Mouse (Mus musculus): ENCODE results near the gene Wfdc6a. TPM values are rescaled to one million over a fixed set of nuclear protein-coding genes. Genes with fewer than 3 reads are reported as not detected.
"Not testable (repeated sequence)": the region's sequence is repeated elsewhere in the genome, so short reads cannot be mapped to it uniquely, and the experiment has no call there.

Wfdc6a gene
- total and polyA plus RNA-seq, 2 experiments: 0.11 TPM; not detected in 1

DNA sequence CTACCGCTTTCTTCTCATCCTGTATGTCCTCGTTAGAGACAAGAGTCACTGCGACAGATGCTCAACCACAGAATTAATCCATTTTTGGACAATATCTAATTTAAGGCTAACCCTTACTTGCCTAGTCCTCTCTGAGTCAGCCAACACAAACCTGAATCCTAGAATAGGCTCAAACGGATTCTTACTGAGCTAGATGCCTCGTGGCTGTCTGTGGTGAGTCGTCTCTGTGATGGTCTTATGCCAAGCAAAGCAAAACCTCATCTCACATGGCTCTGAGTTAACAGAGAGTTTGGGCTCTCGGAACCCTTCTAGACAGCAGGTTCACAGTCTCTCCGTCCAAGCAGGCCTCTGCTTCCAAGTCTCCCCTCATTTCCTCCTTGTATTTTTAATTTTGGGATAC is 19.2 kb upstream of the Wfdc6a start:
- no peak overlapping the region for H3K9ac ChIP-seq (ENCODE audit: low read depth, low read length)
- no peaks in the 10 kb centered on the region for H3K79me2 ChIP-seq (ENCODE audit: control insufficient read depth, insufficient read depth, low read length)
- no peak overlapping the region for H3K27ac ChIP-seq (replicated peaks; ENCODE audit: insufficient read depth, low read depth, low read length)
- no peak overlapping the region for H3K4me3 ChIP-seq (ENCODE audit: insufficient read depth, low read depth, low read length)
- DNase-seq (ENCODE audit: extremely low read depth, low read depth, low spot score): no peak
- WGBS: 90% methylated on average over 8 of the region's 8 CpGs
- H3K4me1 ChIP-seq (ENCODE audit: control insufficient read depth, insufficient read depth, low read length): no peaks in the 10 kb centered on the region
- no peaks in the 10 kb centered on the region for H3K36me3 ChIP-seq (ENCODE audit: control insufficient read depth, insufficient read depth, low read length)
- TF ChIP-seq CTCF (IDR thresholded peaks at IDR 0.05; ENCODE audit: low read depth, low read length) (no peak), POLR2A (IDR thresholded peaks at IDR 0.05; ENCODE audit: extremely low read depth, insufficient read depth, low read length) (no peak)
- H3K27me3 ChIP-seq (ENCODE audit: control insufficient read depth, insufficient read depth, low read length): 0 out of 2 replicates have a peak, but pooled peaks cover 2% of the 10 kb centered on the region

GRCm38 (mm10) chr2:164603482-164603881 is 18.2 kb upstream of the Wfdc6a start:
- TF ChIP-seq CTCF (IDR thresholded peaks at IDR 0.05; ENCODE audit: low read depth, low read length) (no peak), POLR2A (IDR thresholded peaks at IDR 0.05; ENCODE audit: extremely low read depth, insufficient read depth, low read length) (no peak)
- Histone ChIP-seq H3K79me2 (ENCODE audit: control insufficient read depth, insufficient read depth, low read length) (no peaks in the 10 kb centered on the region), H3K9ac (ENCODE audit: low read depth, low read length) (no peak overlapping the region), H3K36me3 (ENCODE audit: control insufficient read depth, insufficient read depth, low read length) (no peaks in the 10 kb centered on the region), H3K4me1 (ENCODE audit: control insufficient read depth, insufficient read depth, low read length) (no peaks in the 10 kb centered on the region), H3K4me3 (ENCODE audit: insufficient read depth, low read depth, low read length) (no peak overlapping the region), H3K27me3 (ENCODE audit: control insufficient read depth, insufficient read depth, low read length) (0 out of 2 replicates have a peak, but pooled peaks cover 2% of the 10 kb centered on the region), H3K27ac (replicated peaks; ENCODE audit: insufficient read depth, low read depth, low read length) (no peak overlapping the region)
- no peak for DNase-seq (ENCODE audit: extremely low read depth, low read depth, low spot score)
- 94% methylated on average over 3 of the region's 3 CpGs for WGBS

GRCm38 (mm10) chr2:164600179-164600578 is 14.9 kb upstream of the Wfdc6a start:
- 61% methylated on average over 3 of the region's 3 CpGs for WGBS
- DNase-seq (ENCODE audit: extremely low read depth, low read depth, low spot score): no peak
- H3K27me3 ChIP-seq (ENCODE audit: control insufficient read depth, insufficient read depth, low read length): 0 out of 2 replicates have a peak, but pooled peaks cover 2% of the 10 kb centered on the region

DNA sequence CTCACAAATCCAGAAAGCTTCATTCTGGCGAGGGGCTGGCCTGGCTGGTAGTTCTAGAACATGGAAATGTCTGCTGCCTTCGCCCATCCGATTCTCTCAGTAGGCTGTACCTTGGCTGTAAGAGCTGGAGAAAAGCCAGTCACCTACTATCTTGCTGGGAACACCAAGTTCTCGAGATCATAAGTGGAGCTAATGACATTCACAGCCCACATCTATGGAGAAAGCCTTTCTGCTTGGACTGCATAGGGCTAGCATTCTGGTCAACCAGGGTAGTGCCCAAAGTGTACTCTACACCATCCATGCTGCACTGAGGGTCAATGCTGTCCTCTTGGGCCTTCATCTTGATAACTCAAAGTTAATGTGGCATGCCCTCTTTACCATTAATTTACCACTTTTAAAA is 8.2 kb upstream of the Wfdc6a start, which contains the start of gene Eppin:
TSS of gene Eppin (minus strand) at position 101 of the 400 bp plus-strand sequence.
- Histone ChIP-seq H3K4me1 (ENCODE audit: control insufficient read depth, insufficient read depth, low read length) (no peaks in the 10 kb centered on the region), H3K79me2 (ENCODE audit: control insufficient read depth, insufficient read depth, low read length) (no peaks in the 10 kb centered on the region), H3K36me3 (ENCODE audit: control insufficient read depth, insufficient read depth, low read length) (no peaks in the 10 kb centered on the region), H3K27me3 (ENCODE audit: control insufficient read depth, insufficient read depth, low read length) (no peaks in the 10 kb centered on the region), H3K9ac (ENCODE audit: low read depth, low read length) (no peak within 1 kb of the TSS), H3K4me3 (ENCODE audit: insufficient read depth, low read depth, low read length) (no peak within 1 kb of the TSS), H3K27ac (replicated peaks; ENCODE audit: insufficient read depth, low read depth, low read length) (no peak within 1 kb of the TSS)
- DNase-seq (ENCODE audit: extremely low read depth, low read depth, low spot score): no peak
- TF ChIP-seq POLR2A (IDR thresholded peaks at IDR 0.05; ENCODE audit: extremely low read depth, insufficient read depth, low read length): no peak
- TF ChIP-seq CTCF (IDR thresholded peaks at IDR 0.05; ENCODE audit: low read depth, low read length): no peak
- WGBS: 79% methylated on average over 4 of the region's 4 CpGs

More at GRCm38 (mm10) chr2:164600179-164600578, 14.9 kb upstream of the Wfdc6a start:
- H3K79me2 ChIP-seq (ENCODE audit: control insufficient read depth, insufficient read depth, low read length): no peaks in the 10 kb centered on the region
- no peak overlapping the region for H3K27ac ChIP-seq (replicated peaks; ENCODE audit: insufficient read depth, low read depth, low read length)
- no peaks in the 10 kb centered on the region for H3K36me3 ChIP-seq (ENCODE audit: control insufficient read depth, insufficient read depth, low read length)
- TF ChIP-seq POLR2A (IDR thresholded peaks at IDR 0.05; ENCODE audit: extremely low read depth, insufficient read depth, low read length) (no peak), CTCF (IDR thresholded peaks at IDR 0.05; ENCODE audit: low read depth, low read length) (peak; percentile 19; the same call in 1 of the 2 replicates)
- no peak overlapping the region for H3K9ac ChIP-seq (ENCODE audit: low read depth, low read length)
- H3K4me1 ChIP-seq (ENCODE audit: control insufficient read depth, insufficient read depth, low read length): no peaks in the 10 kb centered on the region
- H3K4me3 ChIP-seq (ENCODE audit: insufficient read depth, low read depth, low read length): no peak overlapping the region

GRCm38 (mm10) chr2:164592014-164592413 is 6.8 kb upstream of the Wfdc6a start:
- Histone ChIP-seq H3K27ac (replicated peaks; ENCODE audit: insufficient read depth, low read depth, low read length) (no peak overlapping the region), H3K27me3 (ENCODE audit: control insufficient read depth, insufficient read depth, low read length) (no peaks in the 10 kb centered on the region), H3K4me3 (ENCODE audit: insufficient read depth, low read depth, low read length) (no peak overlapping the region), H3K9ac (ENCODE audit: low read depth, low read length) (no peak overlapping the region), H3K79me2 (ENCODE audit: control insufficient read depth, insufficient read depth, low read length) (no peaks in the 10 kb centered on the region), H3K36me3 (ENCODE audit: control insufficient read depth, insufficient read depth, low read length) (no peaks in the 10 kb centered on the region), H3K4me1 (ENCODE audit: control insufficient read depth, insufficient read depth, low read length) (no peaks in the 10 kb centered on the region)
- WGBS: 5% methylated on average over 4 of the region's 4 CpGs
- TF ChIP-seq POLR2A (IDR thresholded peaks at IDR 0.05; ENCODE audit: extremely low read depth, insufficient read depth, low read length) (no peak), CTCF (IDR thresholded peaks at IDR 0.05; ENCODE audit: low read depth, low read length) (peak; percentile 55)
- peak; percentile 14 for DNase-seq (ENCODE audit: extremely low read depth, low read depth, low spot score)

DNA sequence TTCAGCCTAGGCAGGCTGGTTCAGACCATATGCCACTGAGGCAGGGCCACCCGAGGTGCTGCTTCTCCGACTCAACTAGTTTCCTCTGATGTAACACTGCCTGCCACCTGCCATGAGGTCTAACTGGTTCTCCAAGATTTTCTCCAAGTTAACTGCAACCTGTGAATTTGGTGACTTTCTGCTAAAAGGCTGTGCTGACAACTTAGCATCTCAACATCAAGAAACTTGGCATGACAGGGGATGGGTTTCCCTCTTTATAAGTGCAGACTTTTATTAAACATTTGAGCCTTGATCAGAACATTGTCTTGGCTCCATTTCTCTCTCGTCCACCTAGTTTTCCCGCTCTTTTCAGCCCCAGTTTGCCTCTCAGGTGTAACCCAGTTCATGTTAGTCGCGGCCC is 11.9 kb downstream of the Wfdc6a start, which contains the start of gene Spint3:
TSS of gene Spint3 (minus strand) at position 101 of the 400 bp plus-strand sequence.
- not testable (repeated sequence) for H3K27me3 ChIP-seq (ENCODE audit: control insufficient read depth, insufficient read depth, low read length); H3K79me2 ChIP-seq (ENCODE audit: control insufficient read depth, insufficient read depth, low read length)
- 87% methylated on average over 6 of the region's 6 CpGs for WGBS

More for the DNA sequence above, 11.9 kb downstream of the Wfdc6a start, which contains the start of gene Spint3:
- not testable (repeated sequence) for H3K36me3 ChIP-seq (ENCODE audit: control insufficient read depth, insufficient read depth, low read length); DNase-seq (ENCODE audit: extremely low read depth, low read depth, low spot score); H3K4me1 ChIP-seq (ENCODE audit: control insufficient read depth, insufficient read depth, low read length); H3K4me3 ChIP-seq (ENCODE audit: insufficient read depth, low read depth, low read length); H3K27ac ChIP-seq (replicated peaks; ENCODE audit: insufficient read depth, low read depth, low read length); H3K9ac ChIP-seq (ENCODE audit: low read depth, low read length)

Measured in liver, adult 2 months (tissue).